Mouse (Mus musculus) frontal cortex, adult 2 months (tissue): ENCODE results near the gene Sprr2k. TPM values are rescaled to one million over a fixed set of nuclear protein-coding genes. Genes with fewer than 3 reads are reported as not detected.
"Not testable (repeated sequence)": the region's sequence is repeated elsewhere in the genome, so short reads cannot be mapped to it uniquely, and the experiment has no call there.

Experiments
- DNase-seq, 2 experiments: peaks; one replicate each; pipeline ENCODE4 v3.0.0; 2022; ENCODE audit warnings: low spot score in 1 of 2; ENCODE audit errors: extremely low spot score in 1 of 2
- polyA plus RNA-seq: library from polyadenylated mRNA; depleted of rRNA; stranded (reverse); fragments of >200 nt; gene quantifications from 2 replicates; pipeline ENCODE4 v1.2.3, GENCODE M21; 2012; rRNA removed

The Sprr2k gene
- not detected in 2 replicates for polyA plus RNA-seq

- DNase-seq = no peak
Observed at GRCm38 (mm10) chr3:92432282-92432681, at the start of gene Sprr2k. TSS of gene Sprr2k (plus strand) at chr3:92432582.

GRCm38 (mm10) chr3:92385385-92385784 lies 47.0 kb upstream of the Sprr2k start, which contains the start of gene Sprr2h:
TSS of gene Sprr2h (plus strand) at chr3:92385685.
- DNase-seq = no peak

GRCm38 (mm10) chr3:92394301-92394700 lies 38.1 kb upstream of the Sprr2k start:
- DNase-seq = peak in 1 of 2 experiments; percentile 22

- DNase-seq = no peak
Observed at GRCm38 (mm10) chr3:92407691-92408090, 24.7 kb upstream of the Sprr2k start, which contains the start of gene Sprr2i. TSS of gene Sprr2i (plus strand) at chr3:92407991.

GRCm38 (mm10) chr3:92417782-92418181 lies 14.6 kb upstream of the Sprr2k start, which contains the start of gene Sprr2j-ps:
TSS of gene Sprr2j-ps (plus strand) at chr3:92418082.
- DNase-seq = no peak

GRCm38 (mm10) chr3:92429323-92429722 lies 3.1 kb upstream of the Sprr2k start, which contains the start of gene Gm9774:
TSS of gene Gm9774 (minus strand) at chr3:92429423.
- DNase-seq = no peak

- no peak for DNase-seq
Observed at GRCm38 (mm10) chr3:92438689-92439088, 6.3 kb downstream of the Sprr2k start, which contains the start of gene Sprr1b. TSS of gene Sprr1b (minus strand) at chr3:92438789.

- no peak for DNase-seq
Observed at GRCm38 (mm10) chr3:92440177-92440576, 7.8 kb downstream of the Sprr2k start.

GRCm38 (mm10) chr3:92455151-92455550 lies 22.8 kb downstream of the Sprr2k start:
- DNase-seq = no peak

- no peak for DNase-seq
Observed at GRCm38 (mm10) chr3:92458620-92459019, 26.2 kb downstream of the Sprr2k start, which contains the start of gene Sprr3. TSS of gene Sprr3 (minus strand) at chr3:92458720.

- no peak for DNase-seq
Observed at GRCm38 (mm10) chr3:92466576-92466975, 34.2 kb downstream of the Sprr2k start.

GRCm38 (mm10) chr3:92467424-92467823 lies 35.0 kb downstream of the Sprr2k start:
- no peak for DNase-seq

- no peak for DNase-seq
Observed at GRCm38 (mm10) chr3:92470111-92470510, 37.7 kb downstream of the Sprr2k start.

GRCm38 (mm10) chr3:92481249-92481648 lies 48.9 kb downstream of the Sprr2k start:
- DNase-seq = not testable (repeated sequence)

Other genes starting within 250 kb of the Sprr2k start
- gene Sprr2a1, start 216.8 kb upstream of the Sprr2k start, polyA plus RNA-seq = 0.06 TPM in 1 of 2 replicates, not detected in the other
- 1.9 and 3.7 TPM in 2 replicates for gene Sprr2a2, start 216.7 kb upstream of the Sprr2k start, polyA plus RNA-seq
- gene Sprr2a3, start 147.2 kb upstream of the Sprr2k start, polyA plus RNA-seq = 0.23 TPM in 1 of 2 replicates, not detected in the other
- gene Sprr2b, start 116.0 kb upstream of the Sprr2k start, polyA plus RNA-seq = not detected in 2 replicates
- gene Sprr2d, start 93.4 kb upstream of the Sprr2k start, polyA plus RNA-seq = not detected in 2 replicates
- not detected in 2 replicates for gene Sprr2e, start 80.4 kb upstream of the Sprr2k start, polyA plus RNA-seq
- gene Sprr2f, start 67.4 kb upstream of the Sprr2k start, polyA plus RNA-seq = 0.21 TPM in 1 of 2 replicates, not detected in the other
- gene Sprr2h, start 46.9 kb upstream of the Sprr2k start, polyA plus RNA-seq = not detected in 2 replicates
- not detected in 2 replicates for gene Sprr2i, start 24.6 kb upstream of the Sprr2k start, polyA plus RNA-seq
- gene Sprr2j-ps, start 14.5 kb upstream of the Sprr2k start, polyA plus RNA-seq = not detected in 2 replicates
- gene Gm9774, start 3.2 kb upstream of the Sprr2k start, polyA plus RNA-seq = 6.0 and 7.7 TPM in 2 replicates
- gene Sprr1b, start 6.2 kb downstream of the Sprr2k start, polyA plus RNA-seq = not detected in 2 replicates
- not detected in 2 replicates for gene Sprr3, start 26.1 kb downstream of the Sprr2k start, polyA plus RNA-seq
- 0.46 and 0.70 TPM in 2 replicates for gene Sprr1a, start 53.3 kb downstream of the Sprr2k start, polyA plus RNA-seq
- not detected in 2 replicates for gene Sprr4, start 67.9 kb downstream of the Sprr2k start, polyA plus RNA-seq
- gene 2310046K23Rik, start 101.9 kb downstream of the Sprr2k start, polyA plus RNA-seq = not detected in 2 replicates
- gene Ivl, start 141.2 kb downstream of the Sprr2k start, polyA plus RNA-seq = not detected in 2 replicates
- gene Smcp, start 156.4 kb downstream of the Sprr2k start, polyA plus RNA-seq = not detected in 2 replicates
- gene 2210017I01Rik, start 174.9 kb downstream of the Sprr2k start, polyA plus RNA-seq = not detected in 2 replicates
- gene Lce6a, start 189.1 kb downstream of the Sprr2k start, polyA plus RNA-seq = not detected in 2 replicates
- gene Lce1a1, start 215.7 kb downstream of the Sprr2k start, polyA plus RNA-seq = not detected in 2 replicates
- not detected in 2 replicates for gene Lce1b, start 224.3 kb downstream of the Sprr2k start, polyA plus RNA-seq
- not detected in 2 replicates for gene Lce1a2, start 237.7 kb downstream of the Sprr2k start, polyA plus RNA-seq
- not detected in 2 replicates for gene Lce1c, start 246.7 kb downstream of the Sprr2k start, polyA plus RNA-seq